Mouse (Mus musculus): ENCODE results near the gene Fes. TPM values are rescaled to one million over a fixed set of nuclear protein-coding genes. Genes with fewer than 3 reads are reported as not detected.

Fes gene
- total RNA-seq, 4 experiments from 2014 or later, result 1.7 to 2.7 (median 2.4) TPM

GRCm38 (mm10) chr7:80374733-80375132 is 13.0 kb downstream of the Fes start:
- no peak for DNase-seq (ENCODE audit: low spot score in 2 of 2)

- DNase-seq (ENCODE audit: low spot score in 2 of 2), result no peak
Measured at GRCm38 (mm10) chr7:80374280-80374679, 13.5 kb downstream of the Fes start.

- DNase-seq (ENCODE audit: low spot score in 2 of 2), result no peak
Measured at GRCm38 (mm10) chr7:80373850-80374249, 13.9 kb downstream of the Fes start.

- DNase-seq (ENCODE audit: low spot score in 2 of 2), result no peak
Measured at GRCm38 (mm10) chr7:80373352-80373751, 14.4 kb downstream of the Fes start.

- DNase-seq (ENCODE audit: low spot score in 2 of 2), result no peak
Measured at GRCm38 (mm10) chr7:80372667-80373066, 15.1 kb downstream of the Fes start.

- DNase-seq (ENCODE audit: low spot score in 2 of 2), result no peak
Measured at GRCm38 (mm10) chr7:80372166-80372565, 15.6 kb downstream of the Fes start.

- peak; percentile 62 to 72 for DNase-seq (ENCODE audit: low spot score in 2 of 2)
Measured at GRCm38 (mm10) chr7:80371041-80371751, 16.6 kb downstream of the Fes start, which contains the start of gene Man2a2. TSS of gene Man2a2 (minus strand) at chr7:80371375.

GRCm38 (mm10) chr7:80370649-80371040 is 17.1 kb downstream of the Fes start:
- DNase-seq (ENCODE audit: low spot score in 2 of 2), result peak; percentile 86 to 89

- DNase-seq (ENCODE audit: low spot score in 2 of 2), result no peak
Measured at GRCm38 (mm10) chr7:80369967-80370431, 17.7 kb downstream of the Fes start.

- DNase-seq (ENCODE audit: low spot score in 2 of 2), result no peak
Measured at GRCm38 (mm10) chr7:80369461-80369860, 18.3 kb downstream of the Fes start.

- no peak for DNase-seq (ENCODE audit: low spot score in 2 of 2)
Measured at GRCm38 (mm10) chr7:80368635-80369421, 18.9 kb downstream of the Fes start.

GRCm38 (mm10) chr7:80368009-80368408 is 19.7 kb downstream of the Fes start:
- DNase-seq (ENCODE audit: low spot score in 2 of 2), result no peak

GRCm38 (mm10) chr7:80367232-80367631 is 20.5 kb downstream of the Fes start:
- DNase-seq (ENCODE audit: low spot score in 2 of 2), result no peak

GRCm38 (mm10) chr7:80365759-80366158 is 22.0 kb downstream of the Fes start:
- DNase-seq (ENCODE audit: low spot score in 2 of 2), result peak; percentile 37 to 45

GRCm38 (mm10) chr7:80360435-80360834 is 27.3 kb downstream of the Fes start:
- no peak for DNase-seq (ENCODE audit: low spot score in 2 of 2)

- DNase-seq (ENCODE audit: low spot score in 2 of 2), result no peak
Measured at GRCm38 (mm10) chr7:80358039-80358438, 29.7 kb downstream of the Fes start.

GRCm38 (mm10) chr7:80357156-80357555 is 30.6 kb downstream of the Fes start:
- DNase-seq (ENCODE audit: low spot score in 2 of 2), result no peak

GRCm38 (mm10) chr7:80356351-80356750 is 31.4 kb downstream of the Fes start:
- no peak for DNase-seq (ENCODE audit: low spot score in 2 of 2)

- peak; percentile 61 to 76 for DNase-seq (ENCODE audit: low spot score in 2 of 2)
Measured at GRCm38 (mm10) chr7:80352920-80353319, 34.8 kb downstream of the Fes start.

- no peak for DNase-seq (ENCODE audit: low spot score in 2 of 2)
Measured at GRCm38 (mm10) chr7:80350808-80351207, 36.9 kb downstream of the Fes start.

- no peak for DNase-seq (ENCODE audit: low spot score in 2 of 2)
Measured at GRCm38 (mm10) chr7:80347670-80348586, 39.8 kb downstream of the Fes start.
